Mouse (Mus musculus) embryo, embryonic 9.5 days (tissue): ENCODE measurements around the gene Zfp937.
A peak's percentile ranks its signal among the peaks of the same experiment; 100 is the strongest.
"Not testable (repeated sequence)": the region's sequence is repeated elsewhere in the genome, so short reads cannot be mapped to it uniquely, and the experiment has no call there.

ENCODE experiments used
- DNase-seq: peaks from one replicate; pipeline ENCODE4 v3.0.0-alpha.2; 2017; ENCODE audit errors: extremely low spot score

The Zfp937 gene

DNA sequence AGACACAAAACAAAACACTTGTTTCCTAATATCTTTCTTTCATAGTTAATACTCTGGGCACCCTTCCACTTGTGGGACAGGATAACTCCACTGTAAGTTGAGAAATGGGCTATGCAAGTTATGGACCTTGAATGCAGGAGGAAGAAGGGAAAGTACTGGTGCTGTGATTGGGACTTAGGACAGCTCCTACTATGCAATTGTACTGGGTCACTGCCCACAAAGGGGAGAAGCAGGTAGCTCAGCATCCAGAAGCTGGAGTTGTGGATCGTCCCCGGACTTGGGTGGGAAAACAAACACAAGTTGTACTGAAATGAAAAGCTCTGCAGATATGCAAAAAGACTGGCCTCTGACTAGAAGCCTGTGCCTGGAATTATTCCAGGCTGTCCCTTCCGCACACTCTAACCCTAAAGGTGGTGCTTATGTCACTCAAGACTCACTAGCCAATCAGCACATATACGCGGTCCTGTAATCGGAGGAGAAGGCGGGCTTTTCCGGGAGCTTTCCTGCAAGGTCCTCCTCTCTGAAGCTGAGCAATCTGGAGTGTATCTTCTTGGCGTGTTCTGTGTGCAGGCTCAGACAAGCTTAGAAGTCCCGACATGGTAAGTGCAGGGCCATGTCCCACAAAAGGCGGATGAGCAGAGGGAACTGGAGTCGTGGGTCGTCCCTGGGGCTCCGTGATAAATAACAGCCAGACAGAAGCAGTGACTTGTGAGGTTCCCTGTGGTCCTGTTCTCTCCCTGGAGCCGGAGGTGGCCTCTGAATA is at the start of gene Zfp937:
Gene Zfp937, plus strand, starts transcription at position 474 of the 763 bp plus-strand sequence.
- DNase-seq: peak; percentile 58

DNA sequence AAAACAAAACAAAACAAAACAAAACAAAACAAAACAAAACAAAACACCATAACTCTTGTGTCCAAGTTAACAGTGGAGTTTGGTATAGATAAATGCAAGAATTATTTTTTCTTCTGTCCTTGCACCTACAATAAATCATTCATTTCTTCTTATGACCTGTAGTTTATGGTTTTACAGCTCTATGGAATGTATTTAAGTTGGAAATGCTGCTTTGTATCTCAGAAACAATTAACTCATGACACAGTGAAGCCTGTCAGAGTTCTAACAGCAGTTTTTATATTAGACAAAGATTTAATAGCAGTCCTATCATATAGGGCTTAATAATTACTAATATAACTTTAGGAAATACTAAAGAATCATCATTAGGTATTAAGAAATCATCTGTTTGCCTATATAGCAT is 44.0 kb upstream of the Zfp937 start:
- DNase-seq: no peak

- DNase-seq: not testable (repeated sequence)
These were observed 38.3 kb upstream of the Zfp937 start, which contains the start of gene Gm10770 for GRCm38 (mm10) chr2:150179579-150179978. Gene Gm10770, minus strand, starts transcription at chr2:150179679.

DNA sequence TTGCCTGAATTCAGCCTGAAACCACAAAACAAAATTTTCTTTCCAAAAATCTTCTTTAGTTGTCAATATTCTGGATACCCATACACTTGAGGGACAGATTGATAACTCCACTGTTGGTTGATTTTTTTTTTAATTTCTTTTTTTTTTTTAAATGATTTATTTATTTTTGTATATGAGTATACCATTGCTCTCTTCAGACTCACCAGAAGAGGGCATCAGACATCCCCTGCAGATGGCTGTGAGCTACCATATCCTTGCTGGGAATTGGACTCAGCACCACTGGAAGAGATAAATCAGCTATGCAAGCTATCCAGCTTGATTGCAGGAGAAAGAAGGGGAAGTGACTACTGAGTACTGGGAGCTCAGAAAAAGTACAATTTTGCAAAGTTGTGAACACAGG is 36.8 kb upstream of the Zfp937 start:
- not testable (repeated sequence) for DNase-seq

DNA sequence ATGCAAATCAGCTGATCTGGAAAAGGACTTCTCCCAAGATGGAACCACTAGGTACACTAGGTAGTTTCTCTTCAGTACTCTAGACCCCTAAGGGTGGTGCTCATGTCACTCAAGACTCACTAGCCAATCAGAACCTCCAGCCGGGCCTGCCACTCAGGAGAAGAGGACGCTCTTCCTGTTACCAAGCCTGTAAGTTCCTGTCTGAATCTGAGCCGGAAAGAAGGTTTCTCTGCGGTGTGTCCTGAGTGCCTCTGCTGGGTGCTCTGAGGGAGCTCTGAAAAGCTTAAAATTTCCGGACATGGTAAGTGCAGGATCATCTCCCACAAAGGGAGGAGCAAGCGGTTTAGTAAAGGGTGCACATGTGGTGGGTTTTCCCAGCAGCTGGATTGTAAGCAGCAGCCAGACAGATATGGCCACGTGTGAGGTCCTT is 36.3 kb upstream of the Zfp937 start, which contains the start of gene Gm14139:
Gene Gm14139, plus strand, starts transcription at position 186 of the 430 bp plus-strand sequence.
- not testable (repeated sequence) for DNase-seq

GRCm38 (mm10) chr2:150218363-150218725 is 471 bp downstream of the Zfp937 start:
- not testable (repeated sequence) for DNase-seq

GRCm38 (mm10) chr2:150223263-150223662 is 5.4 kb downstream of the Zfp937 start:
- DNase-seq: not testable (repeated sequence)

DNA sequence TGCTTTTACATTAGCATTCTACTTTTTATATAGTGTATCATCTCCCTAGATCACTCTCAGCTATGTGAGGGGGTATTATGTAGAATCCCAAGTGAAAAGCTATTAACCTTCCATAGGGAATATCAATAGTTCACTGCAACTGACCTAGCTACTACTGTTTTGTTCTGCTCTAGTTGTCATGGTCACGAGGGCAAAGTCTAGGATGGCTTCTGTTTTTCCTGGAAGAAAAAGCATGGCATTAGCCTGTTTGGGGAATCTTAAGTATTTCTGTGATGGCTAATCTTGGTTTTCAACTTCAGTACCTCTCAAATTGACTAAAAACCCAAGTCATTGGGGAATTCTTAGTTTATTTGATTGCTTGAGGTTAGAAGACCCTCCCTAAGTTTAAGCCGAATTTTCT is 25.3 kb downstream of the Zfp937 start:
- no peak for DNase-seq

DNA sequence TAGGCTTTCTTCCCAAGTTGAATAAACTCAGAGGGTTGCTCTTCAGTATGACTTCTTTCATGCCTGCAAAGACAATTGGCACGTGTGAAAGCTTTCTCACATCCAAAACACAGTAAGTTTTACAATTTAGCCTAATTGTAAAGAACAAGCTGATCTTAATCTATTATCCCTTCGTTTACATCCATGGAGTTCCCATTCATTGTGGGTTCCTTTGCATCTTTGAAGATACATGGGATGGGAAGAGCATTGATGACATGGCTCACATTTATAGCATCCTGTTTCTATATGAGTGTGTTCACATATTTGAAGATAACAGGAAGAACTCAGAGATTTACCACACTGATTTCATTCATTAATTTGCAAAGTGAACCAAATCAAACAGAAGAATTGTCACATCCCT is 37.6 kb downstream of the Zfp937 start, which contains the start of gene Gm21994:
Gene Gm21994, minus strand, starts transcription at position 101 of the 400 bp plus-strand sequence.
- DNase-seq: not testable (repeated sequence)

DNA sequence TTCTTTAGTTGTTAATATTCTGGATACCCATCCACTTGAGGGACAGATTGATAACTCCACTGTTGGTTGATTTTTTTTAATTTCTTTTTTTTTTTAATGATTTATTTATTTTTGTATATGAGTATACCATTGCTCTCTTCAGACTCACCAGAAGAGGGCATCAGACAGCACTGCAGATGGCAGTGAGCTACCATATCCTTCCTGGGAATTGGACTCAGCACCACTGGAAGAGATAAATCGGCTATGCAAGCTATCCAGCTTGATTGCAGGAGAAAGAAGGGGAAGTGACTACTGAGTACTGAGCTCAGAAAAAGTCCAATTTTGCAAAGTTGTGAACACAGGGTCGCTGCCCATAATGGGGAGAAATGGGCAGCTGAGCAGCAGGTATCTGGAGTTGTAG is 39.0 kb downstream of the Zfp937 start:
- DNase-seq: not testable (repeated sequence)

DNA sequence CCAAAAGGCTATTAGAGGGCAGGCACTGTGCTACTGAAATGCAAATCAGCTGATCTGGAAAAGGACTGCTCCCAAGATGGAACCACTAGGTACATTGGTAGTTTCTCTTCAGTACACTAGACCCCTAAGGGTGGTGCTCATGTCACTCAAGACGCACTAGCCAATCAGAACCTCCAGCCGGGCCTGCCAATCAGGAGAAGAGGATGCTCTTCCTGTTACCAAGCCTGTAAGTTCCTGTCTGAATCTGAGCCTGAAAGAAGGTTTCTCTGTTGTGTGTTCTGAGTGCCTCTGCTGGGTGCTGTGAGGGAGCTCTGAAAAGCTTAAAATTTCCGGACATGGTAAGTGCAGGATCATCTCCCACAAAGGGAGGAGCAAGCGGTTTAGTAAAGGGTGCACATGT is 39.4 kb downstream of the Zfp937 start, which contains the start of gene Gm14124:
Gene Gm14124, plus strand, starts transcription at position 227 of the 400 bp plus-strand sequence.
- DNase-seq: not testable (repeated sequence)
